Mouse (Mus musculus): ENCODE results near the gene Pde4d.

Gene Pde4d

GRCm38 (mm10) chr13:108449116-108450097, at the start of gene Pde4d:
Gene Pde4d, plus strand, starts transcription at chr13:108449948.
- no peak for DNase-seq (ENCODE audit: low spot score)

DNA sequence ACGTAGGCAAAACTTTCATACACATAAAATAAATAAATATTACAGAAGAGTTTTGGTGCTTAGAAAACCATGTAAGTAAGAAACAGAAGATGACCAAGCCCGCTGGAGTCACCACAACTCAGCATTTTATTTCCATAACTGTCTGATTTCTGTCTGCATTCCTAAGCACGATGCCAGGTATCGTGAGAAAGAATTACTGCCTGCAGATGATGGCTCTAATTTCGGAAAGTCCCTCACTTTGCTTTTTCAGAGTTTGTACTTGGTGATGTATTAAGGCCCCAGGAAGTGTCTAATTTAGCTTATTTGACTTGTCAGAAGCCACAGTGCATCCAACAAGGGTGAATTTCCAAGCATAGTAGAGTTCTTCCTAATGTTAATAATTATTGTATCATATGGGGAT, 46.6 kb upstream of the Pde4d start:
- DNase-seq (ENCODE audit: low spot score) = no peak

- DNase-seq (ENCODE audit: low spot score) = no peak
These were observed 45.4 kb upstream of the Pde4d start for GRCm38 (mm10) chr13:108404372-108404771.

GRCm38 (mm10) chr13:108415464-108415863, 34.3 kb upstream of the Pde4d start:
- DNase-seq (ENCODE audit: low spot score) = no peak

GRCm38 (mm10) chr13:108418741-108419507, 30.8 kb upstream of the Pde4d start:
- DNase-seq (ENCODE audit: low spot score) = no peak

GRCm38 (mm10) chr13:108426322-108426721, 23.4 kb upstream of the Pde4d start:
- DNase-seq (ENCODE audit: low spot score) = no peak

GRCm38 (mm10) chr13:108428809-108429208, 20.9 kb upstream of the Pde4d start:
- no peak for DNase-seq (ENCODE audit: low spot score)

- DNase-seq (ENCODE audit: low spot score) = no peak
These were observed 20.1 kb upstream of the Pde4d start for GRCm38 (mm10) chr13:108429623-108430022.

DNA sequence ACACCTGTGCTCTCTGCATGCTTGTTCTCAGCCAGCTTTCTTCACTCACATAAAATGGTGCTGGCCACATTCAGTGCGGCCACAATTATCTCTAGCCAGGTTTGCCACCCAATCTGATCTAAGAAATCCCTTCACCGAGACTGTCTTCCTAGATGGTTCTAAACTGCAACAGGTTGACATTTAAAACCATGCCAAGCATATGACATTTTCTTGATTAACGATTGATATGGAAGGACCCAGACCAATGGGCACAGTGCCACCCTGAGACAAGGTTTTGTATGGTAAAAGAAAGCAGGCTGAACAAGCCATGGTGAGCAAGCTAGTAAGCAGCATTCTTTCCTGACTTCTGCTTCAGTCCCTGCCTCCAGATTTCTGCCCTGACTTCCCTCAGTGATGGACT, 18.0 kb upstream of the Pde4d start:
- no peak for DNase-seq (ENCODE audit: low spot score)

DNA sequence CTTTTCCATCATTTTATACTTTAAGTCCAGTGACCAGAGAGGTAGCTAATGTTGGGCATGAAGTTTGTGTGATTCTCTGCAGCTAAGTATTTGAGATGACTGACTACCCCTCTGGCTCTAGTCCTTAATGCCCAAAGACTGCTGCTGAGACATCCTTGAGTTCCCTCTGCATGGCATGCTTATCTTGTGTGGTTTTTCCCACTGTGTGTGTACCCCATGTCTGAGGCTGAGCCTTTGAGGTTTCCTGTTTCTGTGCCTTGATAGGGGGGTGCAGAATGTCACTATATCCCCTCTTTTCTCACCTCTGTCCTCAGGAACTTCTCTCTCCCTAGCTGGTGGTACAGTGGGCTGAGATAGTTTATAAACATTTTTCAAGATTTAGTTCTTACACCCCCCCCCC, 14.1 kb upstream of the Pde4d start:
- DNase-seq (ENCODE audit: low spot score) = no peak

DNA sequence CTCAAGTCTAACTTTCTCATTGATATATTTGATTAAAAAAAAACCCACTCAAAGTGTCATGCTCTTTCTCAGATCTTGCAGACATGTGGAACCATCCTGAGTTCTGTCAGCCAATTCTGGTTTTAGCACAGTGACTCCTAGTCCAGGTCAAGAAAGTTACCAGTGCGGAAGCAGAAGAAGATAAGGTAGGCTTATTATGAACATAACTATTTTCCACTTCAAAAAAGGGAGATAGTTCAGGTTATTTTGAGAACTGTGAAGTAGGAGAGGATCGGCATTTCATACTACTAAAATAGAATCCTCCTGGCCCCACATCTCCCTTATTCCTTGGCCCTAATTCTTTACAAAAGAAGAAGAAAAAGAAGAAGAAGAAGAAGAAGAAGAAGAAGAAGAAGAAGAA, 12.3 kb upstream of the Pde4d start:
- no peak for DNase-seq (ENCODE audit: low spot score)

- no peak for DNase-seq (ENCODE audit: low spot score)
These were observed 10.7 kb upstream of the Pde4d start for GRCm38 (mm10) chr13:108439012-108439411.

DNA sequence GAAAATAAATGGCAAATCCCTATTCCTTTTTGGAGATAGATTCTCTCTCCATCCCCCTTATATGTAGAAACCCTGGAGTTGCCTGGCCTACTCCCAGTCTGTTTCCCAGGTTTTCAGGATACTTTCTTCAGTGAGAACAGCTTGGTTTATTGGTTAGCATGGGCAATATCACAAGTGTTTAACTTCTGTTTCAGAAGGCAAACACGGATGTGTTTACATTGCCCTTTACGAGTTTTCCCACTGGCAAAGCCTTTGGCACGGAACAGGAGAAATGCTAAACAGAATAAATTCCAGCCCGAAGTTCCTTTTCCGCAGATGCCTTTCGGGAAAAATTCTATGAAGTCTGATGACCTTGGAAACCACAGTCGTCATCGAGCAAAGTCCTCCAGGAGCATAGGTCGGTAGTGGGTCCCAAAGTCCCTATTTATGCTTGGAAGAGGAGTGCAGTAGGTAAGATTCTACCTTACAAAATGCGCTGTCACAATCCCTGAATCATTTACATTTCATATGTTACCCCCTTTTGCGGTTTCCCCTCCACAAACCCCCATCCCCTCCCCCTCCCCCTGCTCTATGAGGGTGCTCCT, 1.3 kb upstream of the Pde4d start:
- no peak for DNase-seq (ENCODE audit: low spot score)

DNA sequence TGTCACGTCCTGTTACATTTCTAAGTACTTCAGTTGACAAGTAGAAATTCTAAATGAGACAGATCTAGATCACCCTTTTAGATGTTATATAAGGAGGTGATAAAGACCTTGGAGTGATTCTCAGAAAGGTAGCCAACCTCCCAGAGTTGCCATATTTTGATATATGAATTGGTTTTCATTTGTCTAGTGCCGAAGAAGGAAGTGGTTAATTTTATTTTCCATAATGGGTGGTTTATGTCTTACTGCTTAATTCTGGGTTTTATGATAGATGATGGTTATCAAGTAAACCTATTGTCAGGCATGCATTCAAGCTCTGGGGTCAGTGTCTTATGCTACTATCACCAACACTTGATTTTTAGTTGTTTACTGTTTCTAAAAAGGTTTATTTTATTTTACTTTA, 1.4 kb downstream of the Pde4d start:
- DNase-seq (ENCODE audit: low spot score) = no peak

- DNase-seq (ENCODE audit: low spot score) = no peak
These were observed 3.5 kb downstream of the Pde4d start for GRCm38 (mm10) chr13:108453064-108453919.

DNA sequence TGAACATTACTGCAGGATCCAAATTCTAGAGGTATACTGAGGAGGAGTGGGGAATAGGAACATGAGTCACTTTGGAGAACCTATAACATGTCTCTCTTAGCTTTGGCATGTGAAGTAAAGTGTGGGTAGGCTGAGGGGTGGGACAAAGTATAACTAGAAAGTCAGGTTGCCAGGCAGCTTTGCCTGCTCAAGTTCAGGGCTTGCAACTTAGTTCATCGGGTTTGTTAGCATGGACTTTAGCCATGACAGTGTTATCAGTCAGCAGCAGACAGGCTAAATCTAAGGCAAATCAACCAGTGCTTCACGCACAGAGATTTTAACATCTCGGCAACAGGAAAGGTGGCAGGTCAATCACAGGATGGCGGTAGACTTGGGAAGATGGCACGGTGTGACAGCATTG, 12.8 kb downstream of the Pde4d start:
- DNase-seq (ENCODE audit: low spot score) = no peak

GRCm38 (mm10) chr13:108465755-108466154, 16.0 kb downstream of the Pde4d start:
- no peak for DNase-seq (ENCODE audit: low spot score)

- DNase-seq (ENCODE audit: low spot score) = no peak
These were observed 17.3 kb downstream of the Pde4d start for GRCm38 (mm10) chr13:108467046-108467445.

GRCm38 (mm10) chr13:108480451-108480850, 30.7 kb downstream of the Pde4d start:
- no peak for DNase-seq (ENCODE audit: low spot score)

DNA sequence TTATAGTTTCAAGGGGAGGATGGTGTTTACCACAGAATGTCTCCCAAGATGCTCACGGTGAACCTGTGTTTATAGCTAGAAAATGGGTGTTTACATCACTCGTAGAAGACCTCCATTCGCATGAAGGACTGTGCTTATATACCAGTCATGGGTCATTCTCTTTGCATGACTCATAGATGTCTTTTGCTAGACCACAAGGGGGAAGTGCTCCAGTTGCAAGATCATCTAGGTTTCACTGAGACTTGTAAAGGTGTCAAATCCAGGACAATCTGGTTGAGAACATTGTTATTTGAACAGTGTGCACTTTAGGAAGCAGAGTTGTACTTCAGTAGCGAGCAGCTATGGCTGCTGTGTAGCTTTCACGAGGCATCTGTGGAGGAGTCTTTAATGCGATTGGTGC, 35.3 kb downstream of the Pde4d start:
- no peak for DNase-seq (ENCODE audit: low spot score)

- no peak for DNase-seq (ENCODE audit: low spot score)
These were observed 37.3 kb downstream of the Pde4d start for GRCm38 (mm10) chr13:108487066-108487465.

GRCm38 (mm10) chr13:108489825-108490224, 40.1 kb downstream of the Pde4d start:
- DNase-seq (ENCODE audit: low spot score) = no peak
